Mouse (Mus musculus): ENCODE measurements around the gene Epha2.

Epha2 gene

GRCm38 (mm10) chr4:141301116-141301553 lies at the start of gene Epha2:
Gene Epha2 (plus strand): TSS chr4:141301240.
- in situ Hi-C loops (cut with MboI, MseI) = no loop called here

GRCm38 (mm10) chr4:141252641-141253040 lies 48.4 kb upstream of the Epha2 start:
- in situ Hi-C loops (cut with MboI, MseI) = no loop called here

GRCm38 (mm10) chr4:141254234-141254633 lies 46.8 kb upstream of the Epha2 start:
- in situ Hi-C loops (cut with MboI, MseI) = no loop called here

- in situ Hi-C loops (cut with MboI, MseI) = no loop called here
Measured at GRCm38 (mm10) chr4:141257440-141257839, 43.6 kb upstream of the Epha2 start.

GRCm38 (mm10) chr4:141259413-141259812 lies 41.6 kb upstream of the Epha2 start:
- in situ Hi-C loops (cut with MboI, MseI) = no loop called here

- in situ Hi-C loops (cut with MboI, MseI) = no loop called here
Measured at GRCm38 (mm10) chr4:141260007-141260723, 40.9 kb upstream of the Epha2 start.

GRCm38 (mm10) chr4:141262906-141263637 lies 38.0 kb upstream of the Epha2 start:
- in situ Hi-C loops (cut with MboI, MseI) = no loop called here

GRCm38 (mm10) chr4:141265979-141266637 lies 34.9 kb upstream of the Epha2 start:
- in situ Hi-C loops (cut with MboI, MseI) = no loop called here

- in situ Hi-C loops (cut with MboI, MseI) = no loop called here
Measured at GRCm38 (mm10) chr4:141267250-141267649, 33.8 kb upstream of the Epha2 start.

GRCm38 (mm10) chr4:141267837-141268236 lies 33.2 kb upstream of the Epha2 start:
- in situ Hi-C loops (cut with MboI, MseI) = no loop called here

- in situ Hi-C loops (cut with MboI, MseI) = no loop called here
Measured at GRCm38 (mm10) chr4:141268350-141268749, 32.7 kb upstream of the Epha2 start.

- in situ Hi-C loops (cut with MboI, MseI) = no loop called here
Measured at GRCm38 (mm10) chr4:141269080-141269479, 32.0 kb upstream of the Epha2 start.

- in situ Hi-C loops (cut with MboI, MseI) = no loop called here
Measured at GRCm38 (mm10) chr4:141270201-141270940, 30.7 kb upstream of the Epha2 start.

GRCm38 (mm10) chr4:141271228-141271627 lies 29.8 kb upstream of the Epha2 start:
- in situ Hi-C loops (cut with MboI, MseI) = no loop called here

- in situ Hi-C loops (cut with MboI, MseI) = no loop called here
Measured at GRCm38 (mm10) chr4:141271721-141272120, 29.3 kb upstream of the Epha2 start.

- in situ Hi-C loops (cut with MboI, MseI) = no loop called here
Measured at GRCm38 (mm10) chr4:141272878-141273277, 28.2 kb upstream of the Epha2 start.

GRCm38 (mm10) chr4:141273296-141273695 lies 27.7 kb upstream of the Epha2 start:
- in situ Hi-C loops (cut with MboI, MseI) = no loop called here

- in situ Hi-C loops (cut with MboI, MseI) = loop anchor here (5.0 kb wide), 1 partner anchor 88 kb away; no protein-coding TSS in a partner anchor
Measured at GRCm38 (mm10) chr4:141274485-141275341, 26.3 kb upstream of the Epha2 start.

- in situ Hi-C loops (cut with MboI, MseI) = loop anchor here (5.0 kb wide), 1 partner anchor 85 kb away; no protein-coding TSS in a partner anchor
Measured at GRCm38 (mm10) chr4:141277157-141277556, 23.9 kb upstream of the Epha2 start.

- in situ Hi-C loops (cut with MboI, MseI) = loop anchor here (5.0 kb wide), 1 partner anchor 84 kb away; no protein-coding TSS in a partner anchor
Measured at GRCm38 (mm10) chr4:141278154-141278553, 22.9 kb upstream of the Epha2 start.
